Mouse (Mus musculus) MEL (cell line): Measurements from ENCODE around the gene Setd5. TPM values are rescaled to one million over a fixed set of nuclear protein-coding genes. Genes with fewer than 3 reads are reported as not detected.

Experiments used
- DNase-seq: peaks from one replicate; pipeline ENCODE4 v3.0.0; 2011; ENCODE audit warnings: low read depth, low spot score
- H3K27ac ChIP-seq: 2 replicates; pipeline ENCODE4 v1.5.1; 2012; ENCODE audit warnings: low read depth, mild to moderate bottlenecking, control low read depth, low read length, moderate library complexity; ENCODE audit not compliant: control insufficient read depth
- H3K27me3 ChIP-seq, 2 experiments: fragments of 150-350 bp in 1 of 2; sonication (generic) in 1 of 2; 2 replicates each; pipeline ENCODE4 v1.6.1; 2012; ENCODE audit warnings: low read length in 2 of 2, mild to moderate bottlenecking in 2 of 2, improper control_type of control experiment in 1 of 2, moderate library complexity in 1 of 2; ENCODE audit not compliant: insufficient read depth in 2 of 2, control insufficient read depth in 1 of 2
- H3K36me3 ChIP-seq, 2 experiments: 2 replicates each; pipeline ENCODE4 v1.6.1; 2012 to 2014; ENCODE audit warnings: low read length in 2 of 2, improper control_type of control experiment in 1 of 2, inconsistent platforms in 1 of 2, mild to moderate bottlenecking in 1 of 2; ENCODE audit not compliant: insufficient read depth in 2 of 2, control insufficient read depth in 1 of 2
- H3K4me1 ChIP-seq, 2 experiments: fragments of 150-350 bp in 1 of 2; sonication (generic) in 1 of 2; 2 replicates each; pipeline ENCODE4 v1.6.1; 2012; ENCODE audit warnings: low read length in 2 of 2, improper control_type of control experiment in 1 of 2, mild to moderate bottlenecking in 1 of 2; ENCODE audit not compliant: insufficient read depth in 2 of 2, control insufficient read depth in 1 of 2
- H3K4me3 ChIP-seq, 2 experiments: fragments of 150-350 bp in 1 of 2; sonication (generic) in 1 of 2; 2 replicates each; pipeline ENCODE4 v1.5.1; 2012; ENCODE audit warnings: low read depth in 2 of 2, low read length in 2 of 2, mild to moderate bottlenecking in 2 of 2, moderate library complexity in 2 of 2, control low read depth in 1 of 2, improper control_type of control experiment in 1 of 2; ENCODE audit not compliant: control insufficient read depth in 1 of 2, insufficient read depth in 1 of 2
- H3K79me2 ChIP-seq: 2 replicates; pipeline ENCODE4 v1.6.1; 2012; ENCODE audit warnings: mild to moderate bottlenecking, low read length, moderate library complexity; ENCODE audit not compliant: control insufficient read depth, poor library complexity, insufficient read depth
- H3K9ac ChIP-seq: 2 replicates; pipeline ENCODE4 v1.6.1; 2012; ENCODE audit warnings: low read depth, mild to moderate bottlenecking, control low read depth, low read length, moderate library complexity; ENCODE audit not compliant: control insufficient read depth, poor library complexity, severe bottlenecking
- H3K9me3 ChIP-seq: fragments of 150-350 bp; sonication (generic); replicated peaks from 2 replicates; pipeline ENCODE4 v1.6.1; 2012; ENCODE audit warnings: mild to moderate bottlenecking, low read length, improper control_type of control experiment, moderate library complexity; ENCODE audit not compliant: insufficient read depth
- CHD1 ChIP-seq: IDR thresholded peaks from 2 replicates; pipeline ENCODE4 v1.6.1; 2012; ENCODE audit warnings: low read depth, mild to moderate bottlenecking, inconsistent platforms, low read length, improper control_type of control experiment
- CTCF ChIP-seq, 3 experiments: IDR thresholded peaks in 2 of 3; conservative IDR thresholded peaks in 1 of 3; 2 replicates each; pipeline ENCODE4 v1.5.1; 2011 to 2012; ENCODE audit warnings: low read length in 3 of 3, low read depth in 2 of 3, mild to moderate bottlenecking in 2 of 3, improper control_type of control experiment in 1 of 3, inconsistent platforms in 1 of 3, mixed read lengths in 1 of 3, moderate library complexity in 1 of 3; ENCODE audit not compliant: control insufficient read depth in 1 of 3, insufficient read depth in 1 of 3, poor library complexity in 1 of 3, severe bottlenecking in 1 of 3
- ETS1 ChIP-seq: IDR thresholded peaks from 2 replicates; pipeline ENCODE4 v1.6.1; 2012; ENCODE audit warnings: low read depth, mild to moderate bottlenecking, inconsistent platforms, low read length, improper control_type of control experiment, moderate library complexity
- GABPA ChIP-seq: IDR thresholded peaks from 2 replicates; pipeline ENCODE4 v1.6.1; 2012; ENCODE audit warnings: low read depth, mild to moderate bottlenecking, inconsistent platforms, low read length, improper control_type of control experiment, moderate library complexity
- GATA1 ChIP-seq: IDR thresholded peaks from 2 replicates; pipeline ENCODE4 v1.6.1; 2011; ENCODE audit warnings: low read depth, low read length, improper control_type of control experiment
- JUND ChIP-seq: IDR thresholded peaks from 2 replicates; pipeline ENCODE4 v1.6.1; 2011; ENCODE audit warnings: low read depth, mild to moderate bottlenecking, improper control_type of control experiment, low read length
- KAT2A ChIP-seq: conservative IDR thresholded peaks from 2 replicates; pipeline ENCODE4 v1.6.1; 2012; ENCODE audit warnings: low read depth, low read length, improper control_type of control experiment, inconsistent platforms
- MAFK ChIP-seq: IDR thresholded peaks from 2 replicates; pipeline ENCODE4 v1.6.1; 2011; ENCODE audit warnings: low read depth, mild to moderate bottlenecking, low read length, improper control_type of control experiment, borderline replicate concordance
- MAZ ChIP-seq: IDR thresholded peaks from 2 replicates; pipeline ENCODE4 v1.6.1; 2012; ENCODE audit warnings: low read depth, mild to moderate bottlenecking, inconsistent platforms, low read length, improper control_type of control experiment
- MXI1 ChIP-seq: IDR thresholded peaks from 2 replicates; pipeline ENCODE4 v1.6.1; 2011; ENCODE audit warnings: mild to moderate bottlenecking, low read depth, low read length, improper control_type of control experiment
- MYB ChIP-seq: IDR thresholded peaks from 2 replicates; pipeline ENCODE4 v1.6.1; 2011; ENCODE audit warnings: mild to moderate bottlenecking, low read depth, low read length, improper control_type of control experiment
- NELFE ChIP-seq: IDR thresholded peaks from 2 replicates; pipeline ENCODE4 v1.6.1; 2011; ENCODE audit warnings: low read depth, low read length, improper control_type of control experiment
- NRF1 ChIP-seq: IDR thresholded peaks from 2 replicates; pipeline ENCODE4 v1.6.1; 2014; ENCODE audit warnings: low read depth, mild to moderate bottlenecking, inconsistent platforms, low read length, improper control_type of control experiment, moderate library complexity; ENCODE audit not compliant: poor library complexity, insufficient read depth, severe bottlenecking
- POLR2A ChIP-seq, 2 experiments: IDR thresholded peaks; 2 replicates each; pipeline ENCODE4 v1.6.1; 2011 to 2012; ENCODE audit warnings: low read length in 2 of 2, mild to moderate bottlenecking in 2 of 2, control low read depth in 1 of 2, improper control_type of control experiment in 1 of 2, low read depth in 1 of 2, moderate library complexity in 1 of 2; ENCODE audit not compliant: control insufficient read depth in 1 of 2, insufficient read depth in 1 of 2, poor library complexity in 1 of 2
- POLR2AphosphoS2 ChIP-seq: IDR thresholded peaks from 2 replicates; pipeline ENCODE4 v1.6.1; 2011; ENCODE audit warnings: low read length, improper control_type of control experiment
- RAD21 ChIP-seq: IDR thresholded peaks from 2 replicates; pipeline ENCODE4 v1.6.1; 2011; ENCODE audit warnings: mild to moderate bottlenecking, low read depth, low read length, improper control_type of control experiment
- RCOR1 ChIP-seq: IDR thresholded peaks from 2 replicates; pipeline ENCODE4 v1.6.1; 2012; ENCODE audit warnings: low read depth, mild to moderate bottlenecking, inconsistent platforms, low read length, improper control_type of control experiment
- SIN3A ChIP-seq: IDR thresholded peaks from 2 replicates; pipeline ENCODE4 v1.6.1; 2012; ENCODE audit warnings: low read length, improper control_type of control experiment, inconsistent platforms
- SMC3 ChIP-seq: IDR thresholded peaks from 2 replicates; pipeline ENCODE4 v1.6.1; 2011; ENCODE audit warnings: low read depth, low read length, improper control_type of control experiment
- TAL1 ChIP-seq: IDR thresholded peaks from 2 replicates; pipeline ENCODE4 v1.6.1; 2012; ENCODE audit warnings: mild to moderate bottlenecking, inconsistent platforms, low read length, moderate library complexity, mixed read lengths
- TBP ChIP-seq: IDR thresholded peaks from 2 replicates; pipeline ENCODE4 v1.8.0; 2011; ENCODE audit warnings: low read depth, low read length, improper control_type of control experiment
- USF2 ChIP-seq, 2 experiments: IDR thresholded peaks; 2 replicates each; pipeline ENCODE4 v1.6.1; 2011 to 2012; ENCODE audit warnings: improper control_type of control experiment in 2 of 2, low read length in 2 of 2, borderline replicate concordance in 1 of 2, inconsistent platforms in 1 of 2, low read depth in 1 of 2, mild to moderate bottlenecking in 1 of 2; ENCODE audit not compliant: insufficient read depth in 1 of 2
- ZC3H11A ChIP-seq: IDR thresholded peaks from 2 replicates; pipeline ENCODE4 v1.6.1; 2012; ENCODE audit warnings: low read depth, mild to moderate bottlenecking, inconsistent platforms, low read length, improper control_type of control experiment
- polyA plus RNA-seq, 2 experiments: library from polyadenylated mRNA; stranded (reverse) in 1 of 2; unstranded in 1 of 2; fragments of >175 nt in 1 of 2; fragments of >200 nt in 1 of 2; gene quantifications; 2 replicates each; pipeline versions ENCODE4 v1.2.1 to v1.2.4; 2012; ENCODE audit warnings: low replicate concordance in 2 of 2, low read depth in 1 of 2; ENCODE audit not compliant: insufficient read length in 2 of 2, insufficient read depth in 1 of 2, missing spikeins in 1 of 2
- total RNA-seq: library from RNA; depleted of rRNA; stranded (reverse); fragments of 300-350 nt; gene quantifications from 2 replicates; pipeline ENCODE4 v1.2.3, GENCODE M21; 2012

Setd5 gene
- total and polyA plus RNA-seq, 3 experiments, result 43.5 to 185 (median 80.2) TPM

DNA sequence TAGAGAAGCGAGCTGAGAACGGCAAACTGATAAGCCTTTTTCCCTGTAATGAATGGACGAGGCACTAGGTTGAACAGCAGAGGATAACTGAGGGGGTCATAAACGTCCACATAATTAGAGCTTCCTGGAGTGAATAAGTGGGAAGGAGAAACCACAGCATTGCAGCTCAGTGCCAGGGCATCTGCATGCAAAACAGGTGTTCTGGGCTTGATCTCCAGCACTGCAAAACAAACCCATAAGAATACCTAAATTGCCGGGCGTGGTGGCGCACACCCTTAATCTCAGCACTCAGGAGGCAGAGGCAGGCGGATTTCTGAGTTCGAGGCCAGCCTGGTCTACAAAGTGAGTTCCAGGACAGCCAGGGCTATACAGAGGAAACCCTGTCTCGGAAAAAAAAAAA lies 13.8 kb upstream of the Setd5 start:
- H3K27ac ChIP-seq, result no peak overlapping the region
- TF ChIP-seq JUND (no peak), USF2 (IDR thresholded peaks at IDR 0.05; ENCODE audit: borderline replicate concordance in 1 of 2, insufficient read depth in 1 of 2, low read depth in 1 of 2, low read length in 2 of 2) (no peak), MYB (no peak), GABPA (no peak), MAFK (no peak), KAT2A (no peak), CHD1 (no peak), CTCF (IDR thresholded peaks at IDR 0.05 in 2 of 3, conservative IDR thresholded peaks at IDR 0.05 in 1 of 3; ENCODE audit: control insufficient read depth in 1 of 3, insufficient read depth in 1 of 3, low read depth in 2 of 3, low read length in 3 of 3, poor library complexity in 1 of 3, severe bottlenecking in 1 of 3) (no peak), POLR2A (IDR thresholded peaks at IDR 0.05; ENCODE audit: control insufficient read depth in 1 of 2, insufficient read depth in 1 of 2, low read depth in 1 of 2, low read length in 2 of 2, poor library complexity in 1 of 2) (no peak), ETS1 (no peak), SIN3A (no peak), POLR2AphosphoS2 (no peak), TAL1 (no peak), RCOR1 (no peak), MXI1 (no peak), SMC3 (no peak), GATA1 (no peak)
- TF ChIP-seq, all 39 proteins: peak for 0
- Histone ChIP-seq H3K4me1 (peaks cover 0 to 9% of the 10 kb centered on the region in 2 experiments; a peak in 2 of 4 replicates), H3K9me3 (no peaks in the 10 kb centered on the region), H3K9ac (no peak overlapping the region), H3K36me3 (peaks cover 12 to 78% of the 10 kb centered on the region in 2 experiments), H3K27me3 (no peaks in the 10 kb centered on the region), H3K4me3 (no peak overlapping the region), H3K79me2 (peaks cover 2% of the 10 kb centered on the region; the same call in 1 of the 2 replicates)
- DNase-seq, result no peak

DNA sequence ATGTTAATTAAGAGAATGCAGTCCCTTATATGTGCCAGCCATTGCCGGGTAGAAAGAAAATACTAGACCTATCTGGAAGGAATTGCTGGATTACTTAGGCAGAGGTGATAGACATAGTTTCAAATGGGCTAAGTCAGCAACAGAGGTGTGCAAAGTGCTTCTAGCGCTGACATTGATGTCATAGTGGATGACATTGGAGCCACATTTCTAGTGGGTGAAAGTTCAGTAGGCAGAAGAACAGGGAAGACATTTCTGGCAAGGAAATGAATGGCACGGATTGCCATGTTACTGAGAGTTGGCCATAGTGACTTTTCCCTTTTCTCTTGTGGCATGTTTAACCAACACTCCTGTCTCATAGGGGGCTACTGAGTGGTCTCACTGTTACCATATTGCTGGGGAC lies 12.0 kb upstream of the Setd5 start:
- Histone ChIP-seq H3K36me3 (peaks cover 22 to 76% of the 10 kb centered on the region in 2 experiments), H3K4me3 (no peak overlapping the region), H3K79me2 (peaks cover 9% of the 10 kb centered on the region)
- no peak for TF ChIP-seq MAZ
- TF ChIP-seq MYB, result no peak
- TF ChIP-seq USF2 (IDR thresholded peaks at IDR 0.05; ENCODE audit: borderline replicate concordance in 1 of 2, insufficient read depth in 1 of 2, low read depth in 1 of 2, low read length in 2 of 2), result no peak
- no peak for TF ChIP-seq KAT2A
- no peak for TF ChIP-seq RAD21
- no peak for TF ChIP-seq TBP
- TF ChIP-seq NRF1, result no peak
- no peak for TF ChIP-seq POLR2A (IDR thresholded peaks at IDR 0.05; ENCODE audit: control insufficient read depth in 1 of 2, insufficient read depth in 1 of 2, low read depth in 1 of 2, low read length in 2 of 2, poor library complexity in 1 of 2)
- TF ChIP-seq NELFE, result no peak
- no peak for TF ChIP-seq ZC3H11A
- TF ChIP-seq, all 39 proteins: peak for 0
- Histone ChIP-seq H3K9ac (no peak overlapping the region), H3K27me3 (no peaks in the 10 kb centered on the region), H3K9me3 (no peaks in the 10 kb centered on the region), H3K4me1 (peaks cover 4 to 8% of the 10 kb centered on the region in 2 experiments), H3K27ac (no peak overlapping the region)
- no peak for DNase-seq
